Comparison of ENCODE assay signal across 8 mouse cellular contexts in the genomic region with DNA sequence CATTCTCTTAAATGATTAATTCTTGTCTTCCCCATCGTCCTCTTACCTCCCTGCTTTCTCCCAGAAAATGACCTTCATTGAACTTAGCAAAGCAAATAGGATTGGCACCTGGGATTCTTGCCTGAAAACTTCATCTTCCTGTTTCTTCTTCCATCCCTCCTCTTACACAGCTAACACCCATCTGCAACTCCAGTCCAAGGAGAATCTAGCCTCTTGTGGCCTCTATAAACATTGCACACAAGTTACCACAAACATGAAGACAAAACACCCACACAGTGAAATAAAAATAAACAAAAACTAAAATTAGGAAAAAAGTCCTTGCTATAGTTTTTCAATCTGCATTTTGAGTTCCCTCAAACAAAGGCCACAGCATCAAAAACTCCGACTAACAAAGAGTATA. TPM values are rescaled to one million over a fixed set of nuclear protein-coding genes. Genes with fewer than 3 reads are reported as not detected.
DNase-seq lines count a peak whose midpoint lies in the region; ATAC-seq and TF ChIP-seq lines count a peak whose summit lies in the region.

No protein-coding gene starts in this region.

- H3K27me3 ChIP-seq in lung, embryonic 14.5 days (ENCODE audit: insufficient read depth, low read length), result no peaks in the 10 kb centered on the region
- H3K27me3 ChIP-seq in embryonic facial prominence, embryonic 13.5 days, result no peaks in the 10 kb centered on the region
- H3K27me3 ChIP-seq in intestine, embryonic 15.5 days (replicated peaks), result no peaks in the 10 kb centered on the region
- H3K27me3 ChIP-seq in neural tube, embryonic 12.5 days (replicated peaks), result no peaks in the 10 kb centered on the region

- WGBS in lung, embryonic 14.5 days, result 24% methylated on average over 2 of the region's 2 CpGs
- WGBS in embryonic facial prominence, embryonic 13.5 days, result 48% methylated on average over 2 of the region's 2 CpGs
- WGBS in intestine, embryonic 15.5 days, result 46% methylated on average over 2 of the region's 2 CpGs
- WGBS in neural tube, embryonic 12.5 days, result 47% methylated on average over 2 of the region's 2 CpGs

- H3K27ac ChIP-seq in lung, embryonic 14.5 days (ENCODE audit: low read depth), result no peak overlapping the region; the same call in 1 of the 2 replicates
- peak overlapping the region; percentile 99 for H3K27ac ChIP-seq in embryonic facial prominence, embryonic 13.5 days
- no peak overlapping the region for H3K27ac ChIP-seq in intestine, embryonic 15.5 days
- H3K27ac ChIP-seq in neural tube, embryonic 12.5 days, result no peak overlapping the region

- no peak for ATAC-seq in lung, embryonic 14.5 days (ENCODE audit: insufficient read depth)
- no peak for ATAC-seq in embryonic facial prominence, embryonic 13.5 days (ENCODE audit: insufficient number of reproducible peaks, insufficient read depth, low FRiP score, low TSS enrichment, low read depth)
- ATAC-seq in intestine, embryonic 15.5 days, result no peak
- no peak for ATAC-seq in neural tube, embryonic 12.5 days (ENCODE audit: low FRiP score, low read depth)

- peaks cover 21% of the 10 kb centered on the region for H3K36me3 ChIP-seq in lung, embryonic 14.5 days (ENCODE audit: insufficient read depth)
- H3K36me3 ChIP-seq in embryonic facial prominence, embryonic 13.5 days, result peaks cover 10% of the 10 kb centered on the region; the same call in 1 of the 2 replicates
- peaks cover 2% of the 10 kb centered on the region; the same call in 1 of the 2 replicates for H3K36me3 ChIP-seq in intestine, embryonic 15.5 days
- H3K36me3 ChIP-seq in neural tube, embryonic 12.5 days, result peaks cover 4% of the 10 kb centered on the region; the same call in 1 of the 2 replicates

- H3K4me1 ChIP-seq in lung, embryonic 14.5 days (ENCODE audit: insufficient read depth), result peaks cover 14% of the 10 kb centered on the region
- peaks cover 38% of the 10 kb centered on the region for H3K4me1 ChIP-seq in embryonic facial prominence, embryonic 13.5 days
- peaks cover 20% of the 10 kb centered on the region; the same call in 1 of the 2 replicates for H3K4me1 ChIP-seq in intestine, embryonic 15.5 days (replicated peaks)
- H3K4me1 ChIP-seq in neural tube, embryonic 12.5 days, result peaks cover 25% of the 10 kb centered on the region

- no peak for DNase-seq in lung, embryonic 14.5 days
- no peak for DNase-seq in lung, postnatal 4 days
- DNase-seq in layer of hippocampus, postnatal 36 days, result no peak
- DNase-seq in lung, adult 18-20 months, result no peak
- DNase-seq in urinary bladder, adult 18-20 months (ENCODE audit: low spot score in 2 of 2), result no peak

- peak overlapping the region; percentile 84 for H3K4me2 ChIP-seq in lung, embryonic 14.5 days
- H3K4me2 ChIP-seq in embryonic facial prominence, embryonic 13.5 days, result peak overlapping the region; percentile 73
- peak overlapping the region; percentile 70 for H3K4me2 ChIP-seq in intestine, embryonic 15.5 days (replicated peaks)
- H3K4me2 ChIP-seq in neural tube, embryonic 12.5 days (replicated peaks), result peak overlapping the region; percentile 70

- peak overlapping the region; percentile 86 for H3K9ac ChIP-seq in lung, embryonic 14.5 days
- peak overlapping the region; percentile 95 for H3K9ac ChIP-seq in embryonic facial prominence, embryonic 13.5 days
- no peak overlapping the region for H3K9ac ChIP-seq in intestine, embryonic 15.5 days
- peak overlapping the region; percentile 86 for H3K9ac ChIP-seq in neural tube, embryonic 12.5 days

- no peaks in the 10 kb centered on the region for H3K9me3 ChIP-seq in lung, embryonic 14.5 days (ENCODE audit: low read depth, low read length)
- no peaks in the 10 kb centered on the region for H3K9me3 ChIP-seq in embryonic facial prominence, embryonic 13.5 days
- no peaks in the 10 kb centered on the region for H3K9me3 ChIP-seq in intestine, embryonic 15.5 days
- H3K9me3 ChIP-seq in neural tube, embryonic 12.5 days, result no peaks in the 10 kb centered on the region

- H3K4me3 ChIP-seq in lung, embryonic 14.5 days (ENCODE audit: low read depth, low read length), result peak overlapping the region; percentile 78
- H3K4me3 ChIP-seq in embryonic facial prominence, embryonic 13.5 days, result peak overlapping the region; percentile 79
- peak overlapping the region; percentile 74 for H3K4me3 ChIP-seq in intestine, embryonic 15.5 days (replicated peaks)
- no peak overlapping the region for H3K4me3 ChIP-seq in neural tube, embryonic 12.5 days

- TF ChIP-seq CTCF in lung, embryonic 14.5 days (IDR thresholded peaks at IDR 0.05; ENCODE audit: low read depth), result 0 out of 2 replicates have a peak, but pooled peaks have one; percentile 7

RNA-seq across cellular contexts. Expression of a gene that starts 2.1 kb away (rescaled TPM):
- 213 and 215 TPM in 2 replicates for polyA plus RNA-seq in lung, embryonic 14.5 days (2014; fragmentation: Nextera tagmentation; extraction: Ambion mirVana)
- polyA plus RNA-seq in embryonic facial prominence, embryonic 13.5 days (2015; fragmentation: Nextera tagmentation; extraction: Ambion mirVana), result 384 and 457 TPM in 2 replicates
- 249 and 294 TPM in 2 replicates for polyA plus RNA-seq in intestine, embryonic 15.5 days (2015; fragmentation: Nextera tagmentation; extraction: Ambion mirVana)
- polyA plus RNA-seq in neural tube, embryonic 12.5 days (2016; fragmentation: Nextera tagmentation; extraction: Ambion mirVana), result 197 and 207 TPM in 2 replicates
- 100 to 1,000 TPM; 211 to 225 TPM for total RNA-seq in layer of hippocampus, postnatal 36 days (2021)

RNA-seq across cellular contexts. Expression of a gene that starts 24.1 kb away (rescaled TPM):
- polyA plus RNA-seq in lung, embryonic 14.5 days (2014; fragmentation: Nextera tagmentation; extraction: Ambion mirVana), result 0.87 and 1.0 TPM in 2 replicates
- polyA plus RNA-seq in embryonic facial prominence, embryonic 13.5 days (2015; fragmentation: Nextera tagmentation; extraction: Ambion mirVana), result 7.8 and 11.7 TPM in 2 replicates
- 0.11 and 0.13 TPM in 2 replicates for polyA plus RNA-seq in intestine, embryonic 15.5 days (2015; fragmentation: Nextera tagmentation; extraction: Ambion mirVana)
- polyA plus RNA-seq in neural tube, embryonic 12.5 days (2016; fragmentation: Nextera tagmentation; extraction: Ambion mirVana), result 0.70 and 1.0 TPM in 2 replicates
- total RNA-seq in layer of hippocampus, postnatal 36 days (2021), result not detected

RNA-seq across cellular contexts. Expression of a gene that starts 50.1 kb away (rescaled TPM):
- polyA plus RNA-seq in lung, embryonic 14.5 days (2014; fragmentation: Nextera tagmentation; extraction: Ambion mirVana), result 20.4 and 21.8 TPM in 2 replicates
- polyA plus RNA-seq in embryonic facial prominence, embryonic 13.5 days (2015; fragmentation: Nextera tagmentation; extraction: Ambion mirVana), result 22.6 and 26.5 TPM in 2 replicates
- 9.9 and 11.6 TPM in 2 replicates for polyA plus RNA-seq in intestine, embryonic 15.5 days (2015; fragmentation: Nextera tagmentation; extraction: Ambion mirVana)
- polyA plus RNA-seq in neural tube, embryonic 12.5 days (2016; fragmentation: Nextera tagmentation; extraction: Ambion mirVana), result 20.2 and 20.6 TPM in 2 replicates
- total RNA-seq in layer of hippocampus, postnatal 36 days (2021), result 10 to 100 TPM; 43.8 to 44.5 TPM
